Mouse (Mus musculus) Muller cell, postnatal 12 days (primary cell): Measurements from ENCODE around the gene Gzf1.
A peak's percentile ranks its signal among the peaks of the same experiment; 100 is the strongest.

ENCODE experiments used
- DNase-seq: peaks from one replicate; pipeline ENCODE4 v3.0.0-alpha.2; 2015; ENCODE audit errors: inconsistent ontology term

The Gzf1 gene

GRCm38 (mm10) chr2:148680775-148681291 is at the start of gene Gzf1:
TSS of gene Gzf1 (plus strand) at chr2:148681023.
- DNase-seq, result peak; percentile 99

- DNase-seq, result no peak
Observed at GRCm38 (mm10) chr2:148631602-148632001, 49.2 kb upstream of the Gzf1 start.

GRCm38 (mm10) chr2:148634466-148634865 is 46.4 kb upstream of the Gzf1 start:
- no peak for DNase-seq

GRCm38 (mm10) chr2:148642610-148643370 is 38.0 kb upstream of the Gzf1 start:
- DNase-seq, result no peak

GRCm38 (mm10) chr2:148644421-148645000 is 36.3 kb upstream of the Gzf1 start:
- DNase-seq, result no peak

GRCm38 (mm10) chr2:148650587-148651357 is 30.1 kb upstream of the Gzf1 start:
- no peak for DNase-seq

- DNase-seq, result peak; percentile 54
Observed at GRCm38 (mm10) chr2:148654961-148655360, 25.9 kb upstream of the Gzf1 start.

- no peak for DNase-seq
Observed at GRCm38 (mm10) chr2:148663458-148663857, 17.4 kb upstream of the Gzf1 start.

- peak; percentile 98 for DNase-seq
Observed at GRCm38 (mm10) chr2:148672199-148673096, 8.4 kb upstream of the Gzf1 start, which contains the start of gene Nxt1. TSS of gene Nxt1 (plus strand) at chr2:148672601.

GRCm38 (mm10) chr2:148677801-148678200 is 3.0 kb upstream of the Gzf1 start:
- DNase-seq, result peak; percentile 83

- DNase-seq, result peak; percentile 74
Observed at GRCm38 (mm10) chr2:148679346-148679745, 1.5 kb upstream of the Gzf1 start.

GRCm38 (mm10) chr2:148681461-148681891 is 653 bp downstream of the Gzf1 start:
- DNase-seq, result peak; percentile 69

GRCm38 (mm10) chr2:148683031-148683430 is 2.2 kb downstream of the Gzf1 start:
- no peak for DNase-seq

- DNase-seq, result no peak
Observed at GRCm38 (mm10) chr2:148684972-148685371, 4.1 kb downstream of the Gzf1 start.

- no peak for DNase-seq
Observed at GRCm38 (mm10) chr2:148685709-148686108, 4.9 kb downstream of the Gzf1 start.

GRCm38 (mm10) chr2:148686862-148687261 is 6.0 kb downstream of the Gzf1 start:
- DNase-seq, result no peak

- no peak for DNase-seq
Observed at GRCm38 (mm10) chr2:148687971-148688370, 7.1 kb downstream of the Gzf1 start.

- DNase-seq, result no peak
Observed at GRCm38 (mm10) chr2:148689444-148690140, 8.8 kb downstream of the Gzf1 start.

- no peak for DNase-seq
Observed at GRCm38 (mm10) chr2:148690291-148690690, 9.5 kb downstream of the Gzf1 start.

- DNase-seq, result no peak
Observed at GRCm38 (mm10) chr2:148690781-148691180, 10.0 kb downstream of the Gzf1 start.

GRCm38 (mm10) chr2:148698571-148698970 is 17.7 kb downstream of the Gzf1 start:
- DNase-seq, result no peak
